8 mouse cellular contexts compared by ENCODE assay signal in the genomic region with DNA sequence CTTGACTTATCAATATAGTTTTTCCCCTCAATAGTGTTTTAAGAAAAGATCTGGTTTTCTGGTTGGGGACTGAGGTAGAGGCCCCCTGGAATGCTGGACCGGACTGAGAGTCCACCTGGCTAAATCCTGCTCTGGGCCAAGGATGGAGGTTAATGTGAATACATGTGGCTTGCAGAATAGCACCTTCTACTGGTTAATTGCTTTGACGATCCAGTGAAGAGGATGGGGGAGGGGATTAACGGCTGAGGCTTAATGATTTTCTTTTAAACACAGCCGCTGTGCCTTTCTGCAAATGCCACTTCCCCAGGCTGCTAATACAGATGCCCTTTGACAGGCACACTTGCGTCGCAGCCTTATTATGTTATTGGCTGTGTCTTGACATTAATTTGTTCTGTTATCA. TPM values are rescaled to one million over a fixed set of nuclear protein-coding genes. Genes with fewer than 3 reads are reported as not detected.
DNase-seq lines count a peak whose midpoint lies in the region; ATAC-seq and TF ChIP-seq lines count a peak whose summit lies in the region.

No protein-coding gene starts in this region.

- no peaks in the 10 kb centered on the region for H3K9me3 ChIP-seq in lung, embryonic 15.5 days
- H3K9me3 ChIP-seq in embryonic facial prominence, embryonic 13.5 days = no peaks in the 10 kb centered on the region
- no peaks in the 10 kb centered on the region for H3K9me3 ChIP-seq in intestine, postnatal 0 days (ENCODE audit: control insufficient read depth)

- DNase-seq in lung, adult 18-20 months = no peak
- DNase-seq in lung, postnatal 10 days = peak; percentile 34
- peak; percentile 38 for DNase-seq in yolk sac, embryonic 10.5 days (ENCODE audit: low spot score)
- DNase-seq in left cerebral cortex, adult 18-20 months (ENCODE audit: low spot score in 2 of 2) = no peak
- no peak for DNase-seq in right cerebral cortex, adult 2 months (ENCODE audit: low spot score in 2 of 2)

- H3K4me2 ChIP-seq in lung, embryonic 15.5 days = peak overlapping the region; percentile 58
- H3K4me2 ChIP-seq in embryonic facial prominence, embryonic 13.5 days = peak overlapping the region; percentile 77
- H3K4me2 ChIP-seq in intestine, postnatal 0 days (replicated peaks; ENCODE audit: low read depth) = peak overlapping the region; percentile 92

- TF ChIP-seq CTCF in intestine, postnatal 0 days (IDR thresholded peaks at IDR 0.05; ENCODE audit: low read depth) = peak; percentile 72

- H3K27me3 ChIP-seq in lung, embryonic 15.5 days = no peaks in the 10 kb centered on the region
- no peaks in the 10 kb centered on the region for H3K27me3 ChIP-seq in embryonic facial prominence, embryonic 13.5 days
- no peaks in the 10 kb centered on the region for H3K27me3 ChIP-seq in intestine, postnatal 0 days (replicated peaks; ENCODE audit: control insufficient read depth, insufficient read depth, low read length)

- H3K36me3 ChIP-seq in lung, embryonic 15.5 days = no peaks in the 10 kb centered on the region
- no peaks in the 10 kb centered on the region for H3K36me3 ChIP-seq in embryonic facial prominence, embryonic 13.5 days
- H3K36me3 ChIP-seq in intestine, postnatal 0 days (ENCODE audit: control insufficient read depth, insufficient read depth) = no peaks in the 10 kb centered on the region

- no peak overlapping the region for H3K27ac ChIP-seq in lung, embryonic 15.5 days
- no peak overlapping the region for H3K27ac ChIP-seq in embryonic facial prominence, embryonic 13.5 days
- no peak overlapping the region for H3K27ac ChIP-seq in intestine, postnatal 0 days (ENCODE audit: low read depth, low read length)

- no peak for ATAC-seq in lung, embryonic 15.5 days (ENCODE audit: borderline replicate concordance, extremely low read depth, low FRiP score, low TSS enrichment)
- no peak for ATAC-seq in embryonic facial prominence, embryonic 13.5 days (ENCODE audit: insufficient number of reproducible peaks, insufficient read depth, low FRiP score, low TSS enrichment, low read depth)
- no peak for ATAC-seq in intestine, postnatal 0 days

- H3K9ac ChIP-seq in lung, embryonic 15.5 days = peak overlapping the region; percentile 10; the same call in 1 of the 2 replicates
- H3K9ac ChIP-seq in embryonic facial prominence, embryonic 13.5 days = peak overlapping the region; percentile 60; the same call in 1 of the 2 replicates
- H3K9ac ChIP-seq in intestine, postnatal 0 days (ENCODE audit: low read depth, low read length) = no peak overlapping the region

- peaks cover 38% of the 10 kb centered on the region for H3K4me1 ChIP-seq in lung, embryonic 15.5 days
- peaks cover 38% of the 10 kb centered on the region for H3K4me1 ChIP-seq in embryonic facial prominence, embryonic 13.5 days
- H3K4me1 ChIP-seq in intestine, postnatal 0 days (replicated peaks; ENCODE audit: control insufficient read depth, insufficient read depth, low read length) = 0 out of 2 replicates have a peak, but pooled peaks cover 7% of the 10 kb centered on the region

- peak overlapping the region; percentile 96 for H3K4me3 ChIP-seq in lung, embryonic 15.5 days
- H3K4me3 ChIP-seq in embryonic facial prominence, embryonic 13.5 days = peak overlapping the region; percentile 99
- no peak overlapping the region for H3K4me3 ChIP-seq in intestine, postnatal 0 days (ENCODE audit: low read depth, low read length)

- WGBS in lung, embryonic 15.5 days = 14% methylated on average over 6 of the region's 6 CpGs
- WGBS in embryonic facial prominence, embryonic 13.5 days = 10% methylated on average over 6 of the region's 6 CpGs
- WGBS in intestine, postnatal 0 days = 14% methylated on average over 6 of the region's 6 CpGs

RNA-seq across cellular contexts. Expression of a gene that starts 2.5 kb away (rescaled TPM):
- 25.8 and 31.9 TPM in 2 replicates for polyA plus RNA-seq in lung, embryonic 15.5 days (2015; fragmentation: Nextera tagmentation; extraction: Ambion mirVana)
- 23.3 and 26.3 TPM in 2 replicates for polyA plus RNA-seq in embryonic facial prominence, embryonic 13.5 days (2015; fragmentation: Nextera tagmentation; extraction: Ambion mirVana)
- polyA plus RNA-seq in intestine, postnatal 0 days (2015; fragmentation: Nextera tagmentation; extraction: Ambion mirVana) = 20.7 and 22.4 TPM in 2 replicates
- 100 to 1,000 TPM in 1 of 2 experiments, 10 to 100 TPM in 1; 89.9 to 102 TPM for total RNA-seq in left cerebral cortex, adult 18-20 months (2021)

RNA-seq across cellular contexts. Expression of a gene that starts 47.5 kb away (rescaled TPM):
- polyA plus RNA-seq in lung, embryonic 15.5 days (2015; fragmentation: Nextera tagmentation; extraction: Ambion mirVana) = 1,793 and 1,844 TPM in 2 replicates
- 1,290 and 1,439 TPM in 2 replicates for polyA plus RNA-seq in embryonic facial prominence, embryonic 13.5 days (2015; fragmentation: Nextera tagmentation; extraction: Ambion mirVana)
- polyA plus RNA-seq in intestine, postnatal 0 days (2015; fragmentation: Nextera tagmentation; extraction: Ambion mirVana) = 644 and 733 TPM in 2 replicates
- 100 to 1,000 TPM; 426 to 458 TPM for total RNA-seq in left cerebral cortex, adult 18-20 months (2021)

Comparison
In these comparisons a context has a peak if more than half of its experiments do, and no peak if none do; other contexts are left out.
1. DNase-seq: peak in lung, postnatal 10 days (single experiment) and yolk sac, embryonic 10.5 days (single experiment); none in lung, adult 18-20 months (0 of 2), left cerebral cortex, adult 18-20 months (0 of 2) and right cerebral cortex, adult 2 months (0 of 2).
2. Peak in every context shown above with its lines, with median percentiles within 50 percentile points of each other: H3K4me2 ChIP-seq.